Mouse (Mus musculus) G1E (cell line): ENCODE measurements at regions not wholly inside any gene's neighbourhood (a gene's known extent, or its start where the extent isn't known, plus 50 kb on each side); places are given as distances from the start of the nearest gene placed in this dataset.

Source experiments
- CTCF ChIP-seq: IDR thresholded peaks from 2 replicates; pipeline ENCODE4 v1.5.1; 2012; ENCODE audit warnings: low read depth, low read length, inconsistent platforms, mixed read lengths
- GATA1 ChIP-seq: IDR thresholded peaks from 2 replicates; pipeline ENCODE4 v1.6.1; 2012; ENCODE audit warnings: borderline replicate concordance, low read length, inconsistent platforms, mixed read lengths
- POLR2AphosphoS5 ChIP-seq: IDR thresholded peaks from 2 replicates; pipeline ENCODE4 v1.6.1; 2012; ENCODE audit warnings: low read depth, low read length, inconsistent platforms; ENCODE audit not compliant: insufficient replicate concordance
- TAL1 ChIP-seq: conservative IDR thresholded peaks from 2 replicates; pipeline ENCODE4 v1.6.1; 2012; ENCODE audit warnings: low read depth, low read length, inconsistent platforms, mixed read lengths

GRCm38 (mm10) chr6:53161627-53162026, 93.2 kb upstream of the Jazf1 start:
- TF ChIP-seq CTCF (no peak), GATA1 (no peak), TAL1 (no peak), POLR2AphosphoS5 (no peak)
